Mouse (Mus musculus) midbrain, embryonic 16.5 days (tissue): ENCODE data around the gene Homer2. TPM values are rescaled to one million over a fixed set of nuclear protein-coding genes. Genes with fewer than 3 reads are reported as not detected.
A peak's percentile ranks its signal among the peaks of the same experiment; 100 is the strongest.

Experiments used
- ATAC-seq: fragments of 200-750 bp; cut with Nextera tagmentation; 2 replicates; pipeline ENCODE4 v1.8.0; 2017; ENCODE audit warnings: moderate TSS enrichment
- H3K27ac ChIP-seq: fragments of 300-500 bp; sonication (generic); 2 replicates; pipeline ENCODE4 v1.5.1; 2014; ENCODE audit warnings: mild to moderate bottlenecking, low read length, mixed read lengths
- H3K27me3 ChIP-seq: fragments of 300-500 bp; sonication (generic); 2 replicates; pipeline ENCODE4 v1.6.1; 2014; ENCODE audit warnings: low read depth, low read length, mixed read lengths; ENCODE audit not compliant: control insufficient read depth, insufficient read depth
- H3K36me3 ChIP-seq: fragments of 300-500 bp; sonication (generic); 2 replicates; pipeline ENCODE4 v1.6.1; 2014; ENCODE audit warnings: mild to moderate bottlenecking, low read length, moderate library complexity, mixed read lengths; ENCODE audit not compliant: control insufficient read depth, insufficient read depth
- H3K4me1 ChIP-seq: fragments of 300-500 bp; sonication (generic); 2 replicates; pipeline ENCODE4 v1.6.1; 2014; ENCODE audit warnings: mild to moderate bottlenecking, low read length, mixed read lengths; ENCODE audit not compliant: control insufficient read depth, insufficient read depth
- H3K4me2 ChIP-seq: fragments of 300-500 bp; sonication (generic); 2 replicates; pipeline ENCODE4 v1.6.1; 2014; ENCODE audit warnings: mild to moderate bottlenecking, low read length, mixed read lengths
- H3K4me3 ChIP-seq: fragments of 300-500 bp; sonication (generic); 2 replicates; pipeline ENCODE4 v1.5.1; 2014; ENCODE audit warnings: low read depth, mild to moderate bottlenecking, low read length, moderate library complexity, mixed read lengths
- H3K9ac ChIP-seq: fragments of 300-500 bp; sonication (generic); 2 replicates; pipeline ENCODE4 v1.6.1; 2014; ENCODE audit warnings: low read depth, low read length, mixed read lengths
- H3K9me3 ChIP-seq: fragments of 300-500 bp; sonication (generic); replicated peaks from 2 replicates; pipeline ENCODE4 v1.6.1; 2014; ENCODE audit warnings: mild to moderate bottlenecking, low read length, mixed read lengths; ENCODE audit not compliant: control insufficient read depth, poor library complexity, severe bottlenecking
- WGBS: fragments of 180-500 bp; shearing (Covaris S2); extraction: QIAGEN DNeasy Blood & Tissue Kit; methylation state at CpG from one replicate; pipeline ENCODE4 v1.1.7; 2014; 5-methylcytosine and 5-hydroxymethylcytosine counted together
- polyA plus RNA-seq: library from polyadenylated mRNA; unstranded; fragments of >200 nt; fragmentation: Nextera tagmentation; extraction: Ambion mirVana; gene quantifications from 2 replicates; pipeline ENCODE4 v1.2.1, GENCODE M21; 2015

Homer2 gene
- polyA plus RNA-seq, 1 experiment from 2014 or later, result 16.3 TPM

DNA sequence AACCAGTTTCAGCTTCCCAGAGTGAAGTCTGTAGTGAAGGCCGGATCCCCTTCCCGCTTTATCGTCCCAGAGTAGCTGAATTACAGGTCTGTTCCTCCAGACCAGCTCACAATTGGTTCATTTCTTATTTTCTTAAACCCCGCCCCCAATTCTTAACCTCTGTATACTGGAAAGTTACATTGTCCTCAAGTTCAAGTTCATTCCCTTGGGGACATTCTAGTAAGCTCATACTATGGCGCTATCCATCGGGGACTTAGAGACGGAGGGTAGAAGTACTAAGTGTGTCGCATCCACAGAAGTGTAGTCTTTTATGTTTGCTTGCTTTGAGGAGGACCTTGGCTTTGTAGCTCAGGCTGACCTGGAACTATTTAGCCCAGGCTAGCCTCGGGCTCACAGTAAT lies 133.5 kb downstream of the Homer2 start:
- Histone ChIP-seq H3K4me3 (no peak overlapping the region), H3K9me3 (no peaks in the 10 kb centered on the region), H3K9ac (no peak overlapping the region), H3K27ac (no peak overlapping the region), H3K4me2 (no peak overlapping the region), H3K36me3 (peaks cover 8% of the 10 kb centered on the region; the same call in 1 of the 2 replicates), H3K27me3 (no peaks in the 10 kb centered on the region), H3K4me1 (peaks cover 18% of the 10 kb centered on the region)
- no peak for ATAC-seq
- 94% methylated on average over 9 of the region's 9 CpGs for WGBS

DNA sequence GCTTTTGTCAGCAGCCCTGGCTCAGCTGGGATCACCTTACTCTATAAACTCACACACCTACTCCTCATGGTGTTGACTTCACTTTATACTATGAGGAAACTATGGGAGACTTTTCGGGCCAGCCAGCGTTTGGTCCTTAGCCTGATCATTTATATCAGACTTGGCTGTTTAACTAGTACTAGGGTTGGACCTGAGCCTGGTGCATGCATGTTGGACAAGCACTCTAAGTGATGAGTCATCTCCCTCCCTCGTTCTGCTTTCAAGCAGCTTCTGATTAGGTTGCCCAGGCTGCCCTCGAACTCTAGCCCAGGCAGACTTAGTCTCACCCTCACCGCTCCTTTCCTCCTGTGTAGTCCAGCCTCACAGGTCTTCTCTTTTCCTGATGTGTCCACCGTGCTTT lies 133.9 kb downstream of the Homer2 start:
- Histone ChIP-seq H3K4me1 (peaks cover 18% of the 10 kb centered on the region), H3K4me3 (no peak overlapping the region), H3K27ac (no peak overlapping the region), H3K9me3 (no peaks in the 10 kb centered on the region), H3K4me2 (no peak overlapping the region; the same call in 1 of the 2 replicates), H3K9ac (no peak overlapping the region), H3K27me3 (no peaks in the 10 kb centered on the region), H3K36me3 (peaks cover 6% of the 10 kb centered on the region; the same call in 1 of the 2 replicates)
- 96% methylated on average over 6 of the region's 6 CpGs for WGBS
- ATAC-seq, result no peak

DNA sequence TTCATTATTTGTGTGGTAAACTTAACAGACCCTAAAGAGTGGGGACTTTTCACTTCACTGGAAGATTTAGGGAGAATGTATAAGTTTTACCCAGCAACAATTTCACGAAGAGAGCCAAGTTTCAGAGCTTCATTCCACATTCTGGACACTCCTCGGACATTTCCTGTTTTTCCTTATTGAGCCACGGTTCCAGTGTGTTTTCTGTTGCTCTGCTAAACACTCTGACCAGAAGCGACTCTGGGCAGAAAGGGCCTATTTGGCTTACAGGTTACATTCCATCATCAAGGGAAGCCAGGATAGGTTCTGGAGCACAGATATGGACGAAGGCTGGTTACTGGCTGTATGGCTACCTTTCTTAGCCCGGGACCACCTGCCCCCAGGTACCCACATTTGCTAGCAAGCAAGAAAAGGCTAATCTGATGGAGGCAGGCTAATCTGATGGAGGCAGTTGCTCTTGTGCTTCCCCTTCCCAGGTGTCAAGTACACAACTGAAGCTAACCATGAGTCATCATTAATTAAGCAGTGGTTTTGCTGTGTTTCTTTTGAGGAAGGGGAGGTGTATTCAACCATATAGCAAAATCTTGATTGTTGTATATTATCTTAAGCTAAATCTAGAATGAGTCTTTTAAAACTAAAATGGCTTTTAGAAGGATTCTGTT lies 134.6 kb downstream of the Homer2 start:
- Histone ChIP-seq H3K4me2 (peak overlapping the region; percentile 58), H3K9ac (peak overlapping the region; percentile 22; the same call in 1 of the 2 replicates), H3K27ac (no peak overlapping the region), H3K4me1 (peaks cover 18% of the 10 kb centered on the region), H3K4me3 (peak overlapping the region; percentile 71), H3K27me3 (no peaks in the 10 kb centered on the region), H3K9me3 (no peaks in the 10 kb centered on the region), H3K36me3 (no peaks in the 10 kb centered on the region)
- WGBS, result 76% methylated on average over 6 of the region's 6 CpGs
- no peak for ATAC-seq

GRCm38 (mm10) chr7:81571941-81572441 lies 135.3 kb downstream of the Homer2 start:
- no peak for ATAC-seq
- H3K4me3 ChIP-seq, result peak overlapping the region; percentile 71
- WGBS, result 21% methylated on average over 15 of the region's 15 CpGs

GRCm38 (mm10) chr7:81571108-81571940 lies 136.0 kb downstream of the Homer2 start, which contains the start of gene Whamm:
Whamm (plus strand) TSS chr7:81571266.
- H3K4me3 ChIP-seq, result peak within 1 kb of the TSS; percentile 71
- peak within 1 kb of the TSS; percentile 58 for H3K4me2 ChIP-seq
- H3K27ac ChIP-seq, result peak within 1 kb of the TSS; percentile 96
- no peaks in the 10 kb centered on the region for H3K9me3 ChIP-seq
- peak within 1 kb of the TSS; percentile 79 for H3K9ac ChIP-seq
- H3K36me3 ChIP-seq, result no peaks in the 10 kb centered on the region
- peak; percentile 100 for ATAC-seq
- WGBS, result under 1% methylated on average over 91 of the region's 96 CpGs
- no peaks in the 10 kb centered on the region for H3K27me3 ChIP-seq
- peaks cover 18% of the 10 kb centered on the region for H3K4me1 ChIP-seq

More at GRCm38 (mm10) chr7:81571941-81572441, 135.3 kb downstream of the Homer2 start:
- Histone ChIP-seq H3K4me2 (peak overlapping the region; percentile 58), H3K4me1 (peaks cover 18% of the 10 kb centered on the region), H3K36me3 (no peaks in the 10 kb centered on the region), H3K9ac (peak overlapping the region; percentile 79), H3K27me3 (no peaks in the 10 kb centered on the region), H3K9me3 (no peaks in the 10 kb centered on the region), H3K27ac (peak overlapping the region; percentile 96)

DNA sequence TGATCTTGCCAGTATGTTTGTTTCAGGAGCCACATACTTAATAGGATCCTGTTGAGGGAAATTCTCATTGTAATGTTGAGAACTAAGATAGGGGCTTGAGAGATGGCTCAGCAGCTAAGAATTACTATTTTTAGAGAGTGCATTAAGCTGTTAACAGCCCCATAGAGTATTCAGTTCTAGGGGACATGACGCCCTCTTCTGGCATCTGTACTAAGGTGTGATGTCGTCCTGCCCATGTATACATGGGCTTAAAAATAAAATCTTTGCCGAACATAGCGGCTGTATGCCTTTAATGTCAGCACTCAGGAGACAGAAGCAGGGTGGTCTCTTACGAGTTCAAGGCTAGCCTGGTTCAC lies 136.6 kb downstream of the Homer2 start:
- ATAC-seq, result peak; percentile 67
- Histone ChIP-seq H3K4me2 (peak overlapping the region; percentile 58), H3K4me1 (peaks cover 18% of the 10 kb centered on the region), H3K36me3 (no peaks in the 10 kb centered on the region), H3K27me3 (no peaks in the 10 kb centered on the region), H3K4me3 (peak overlapping the region; percentile 71), H3K9me3 (no peaks in the 10 kb centered on the region), H3K27ac (no peak overlapping the region), H3K9ac (no peak overlapping the region)
- 2% methylated on average over 5 of the region's 5 CpGs for WGBS

DNA sequence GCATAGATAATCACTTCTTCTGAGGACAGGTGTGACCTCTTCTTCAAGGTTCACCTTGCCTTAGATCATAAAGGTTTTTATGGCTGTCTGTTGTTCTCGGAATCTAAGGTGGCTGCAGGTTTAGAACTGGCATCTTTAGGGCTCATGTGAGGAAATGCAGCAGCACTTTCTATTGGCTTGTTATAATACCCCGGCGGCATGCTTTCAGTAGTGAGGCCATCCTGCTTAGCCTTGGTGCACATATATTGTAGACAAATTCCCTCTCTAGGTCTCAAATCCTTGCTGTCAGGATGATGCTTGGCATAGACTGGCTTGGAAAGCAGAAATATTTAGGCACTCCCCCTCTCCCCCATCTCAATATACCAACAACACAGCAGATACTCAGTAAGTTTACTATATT lies 137.1 kb downstream of the Homer2 start:
- Histone ChIP-seq H3K9ac (no peak overlapping the region), H3K4me1 (peaks cover 18% of the 10 kb centered on the region), H3K36me3 (no peaks in the 10 kb centered on the region), H3K27ac (no peak overlapping the region), H3K4me3 (no peak overlapping the region), H3K27me3 (no peaks in the 10 kb centered on the region), H3K9me3 (no peaks in the 10 kb centered on the region), H3K4me2 (no peak overlapping the region)
- WGBS, result 95% methylated on average over 3 of the region's 3 CpGs
- no peak for ATAC-seq

DNA sequence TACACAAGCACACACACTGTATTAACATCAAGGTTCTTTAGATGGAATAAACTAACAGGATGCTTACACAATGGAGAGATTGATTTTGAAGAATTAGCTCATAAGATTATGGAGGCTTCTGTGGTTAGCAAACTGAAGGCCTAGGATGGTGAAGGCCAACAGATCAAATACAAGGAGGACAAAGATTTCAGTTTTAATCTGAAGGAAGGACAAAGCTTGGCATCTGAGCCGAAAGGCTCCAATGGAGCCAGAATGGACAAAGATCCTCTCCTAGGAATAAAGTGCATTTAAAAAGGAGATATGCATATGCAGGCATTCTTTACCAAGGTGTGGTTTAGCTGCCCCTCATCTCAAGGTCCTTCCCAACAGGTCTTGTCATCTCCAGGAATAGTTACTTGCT lies 137.5 kb downstream of the Homer2 start:
- no peak for ATAC-seq
- 89% methylated on average over 1 of the region's 1 CpGs for WGBS
- Histone ChIP-seq H3K9ac (no peak overlapping the region), H3K4me3 (no peak overlapping the region), H3K9me3 (no peaks in the 10 kb centered on the region), H3K36me3 (no peaks in the 10 kb centered on the region), H3K27me3 (no peaks in the 10 kb centered on the region), H3K4me2 (no peak overlapping the region), H3K4me1 (peaks cover 18% of the 10 kb centered on the region), H3K27ac (no peak overlapping the region)

GRCm38 (mm10) chr7:81567396-81567795 lies 139.9 kb downstream of the Homer2 start:
- Histone ChIP-seq H3K4me1 (peaks cover 4% of the 10 kb centered on the region), H3K4me3 (no peak overlapping the region), H3K36me3 (no peaks in the 10 kb centered on the region), H3K27ac (no peak overlapping the region), H3K27me3 (no peaks in the 10 kb centered on the region), H3K9me3 (no peaks in the 10 kb centered on the region), H3K9ac (no peak overlapping the region), H3K4me2 (no peak overlapping the region)
- no peak for ATAC-seq
- 95% methylated on average over 5 of the region's 5 CpGs for WGBS
